Mouse (Mus musculus) brain, embryonic 18.5 days (tissue): ENCODE results near the gene Hs3st6.

Source experiments
- DNase-seq: peaks from one replicate; pipeline ENCODE4 v3.0.0-alpha.2; 2012; ENCODE audit warnings: low read depth, low spot score

The Hs3st6 gene

GRCm38 (mm10) chr17:24766266-24766875 is 13.6 kb downstream of the Hs3st6 start:
- no peak for DNase-seq

DNA sequence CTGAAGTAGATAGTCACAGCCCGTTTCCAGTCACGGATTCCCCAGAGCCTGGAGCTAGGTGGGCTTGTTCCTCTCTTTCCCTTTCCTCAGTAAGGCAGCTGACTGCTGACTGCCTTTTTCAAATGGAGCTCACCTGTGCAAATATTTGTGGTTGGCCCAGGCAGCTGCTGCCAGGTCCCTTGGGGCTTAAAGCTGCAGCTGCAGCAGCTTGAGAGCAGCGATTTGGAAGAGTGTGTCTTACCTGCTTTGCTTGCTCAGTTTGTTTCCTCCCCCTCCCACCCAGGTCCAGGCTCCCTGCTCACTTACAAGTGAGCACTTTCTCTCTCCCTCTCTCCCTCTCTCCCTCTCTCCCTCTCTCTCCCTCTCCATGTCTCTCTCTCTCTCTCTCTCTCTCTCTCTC is 16.4 kb downstream of the Hs3st6 start:
- DNase-seq: no peak

DNA sequence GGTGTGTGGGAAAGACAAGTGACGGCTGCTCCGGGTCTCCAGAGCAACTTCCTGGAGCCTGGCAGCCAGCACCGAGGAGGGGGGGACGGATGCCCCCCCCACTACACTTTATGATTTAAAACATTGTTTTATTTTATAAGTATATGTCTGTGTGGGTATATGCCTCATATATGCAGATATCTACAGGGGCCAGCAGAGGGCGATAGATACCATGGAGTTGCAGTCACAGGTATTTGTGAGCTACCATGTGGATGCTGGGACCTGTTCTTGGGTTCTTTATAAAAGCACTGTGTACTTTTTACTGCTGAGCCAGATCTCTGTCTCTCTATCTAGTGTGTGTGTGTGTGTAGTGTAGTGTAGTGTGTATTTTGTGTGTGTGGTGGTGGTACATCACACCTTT is 20.5 kb downstream of the Hs3st6 start:
- no peak for DNase-seq

GRCm38 (mm10) chr17:24775173-24775572 is 22.4 kb downstream of the Hs3st6 start:
- no peak for DNase-seq

- DNase-seq: no peak
Measured at GRCm38 (mm10) chr17:24777073-24777472, 24.3 kb downstream of the Hs3st6 start.

DNA sequence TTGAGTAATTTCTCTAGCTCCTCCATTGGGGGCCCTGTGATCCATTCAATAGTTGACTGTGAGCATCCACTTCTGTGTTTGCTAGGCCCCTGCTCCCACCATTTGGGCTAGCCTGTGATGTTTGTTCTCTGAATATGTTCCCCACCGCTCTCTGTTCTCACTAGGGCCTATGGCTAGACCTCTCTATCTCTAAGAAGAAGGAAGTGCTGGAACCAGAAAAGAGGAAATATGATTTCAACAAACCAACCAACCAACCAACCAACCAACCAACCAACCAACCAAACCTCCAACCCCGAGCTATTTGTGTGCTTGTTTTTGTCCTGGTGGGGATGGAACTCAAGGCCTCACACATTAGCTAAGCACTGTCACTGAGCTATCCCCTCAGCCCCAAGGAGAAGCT is 28.0 kb downstream of the Hs3st6 start:
- no peak for DNase-seq

DNA sequence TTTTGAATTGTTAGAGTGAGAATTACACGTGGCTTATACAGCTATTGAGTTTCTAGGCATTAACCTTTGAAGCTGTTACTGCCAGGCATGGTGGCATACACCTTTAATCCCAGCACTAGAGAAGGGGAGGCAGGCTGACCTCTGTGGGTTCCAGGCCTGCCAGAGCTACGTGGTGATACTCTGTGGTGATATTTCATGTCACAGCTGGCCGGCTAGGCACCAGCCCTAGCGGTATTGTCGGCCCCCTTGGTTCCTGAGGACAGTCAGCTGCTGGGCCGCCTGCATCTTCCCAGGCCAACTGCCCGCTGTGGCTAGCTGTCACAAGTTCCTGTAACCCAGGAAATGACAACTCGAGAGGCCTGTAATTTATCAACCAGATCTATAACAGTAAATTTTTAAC is 39.4 kb downstream of the Hs3st6 start:
- DNase-seq: no peak

GRCm38 (mm10) chr17:24794791-24795190 is 42.0 kb downstream of the Hs3st6 start:
- no peak for DNase-seq

GRCm38 (mm10) chr17:24796969-24797368 is 44.2 kb downstream of the Hs3st6 start:
- DNase-seq: no peak

DNA sequence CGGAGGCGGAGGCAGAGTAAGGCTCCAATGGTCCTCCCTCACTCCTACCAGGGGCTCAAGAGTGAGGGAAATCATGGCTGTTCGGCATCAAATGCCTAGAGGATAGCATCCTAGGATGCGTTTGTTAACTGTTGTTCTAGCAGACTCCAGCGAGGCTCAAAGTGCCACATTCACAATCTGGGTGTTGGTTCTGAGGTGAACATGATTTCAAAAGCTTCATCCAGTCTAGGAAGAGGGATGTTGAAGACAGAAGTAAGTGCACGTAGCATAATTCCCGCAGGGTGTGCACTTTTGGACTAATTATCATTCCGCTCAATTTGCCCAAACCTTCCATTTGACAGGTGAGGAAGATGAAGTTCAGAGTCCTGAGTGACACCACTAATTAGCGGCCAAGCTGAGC is 45.4 kb downstream of the Hs3st6 start:
- DNase-seq: no peak

DNA sequence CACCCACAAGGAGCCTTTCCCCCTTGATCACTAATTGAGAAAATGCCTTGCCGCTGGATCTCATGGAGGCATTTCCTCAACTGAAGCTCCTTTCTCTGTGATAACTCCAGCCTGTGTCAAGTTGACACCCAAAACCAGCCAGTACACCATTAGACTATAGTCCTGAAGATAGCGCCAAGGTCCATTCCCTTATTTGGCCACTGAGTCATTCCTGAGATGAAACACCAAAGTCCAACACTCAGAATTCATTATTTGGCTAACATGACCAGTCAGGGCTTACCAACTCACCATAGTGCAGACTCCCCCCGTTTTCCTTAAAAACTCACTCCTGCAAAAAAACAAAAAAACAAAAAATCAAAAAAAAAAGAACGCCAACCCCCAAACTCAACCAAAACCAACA is 46.7 kb downstream of the Hs3st6 start:
- no peak for DNase-seq

DNA sequence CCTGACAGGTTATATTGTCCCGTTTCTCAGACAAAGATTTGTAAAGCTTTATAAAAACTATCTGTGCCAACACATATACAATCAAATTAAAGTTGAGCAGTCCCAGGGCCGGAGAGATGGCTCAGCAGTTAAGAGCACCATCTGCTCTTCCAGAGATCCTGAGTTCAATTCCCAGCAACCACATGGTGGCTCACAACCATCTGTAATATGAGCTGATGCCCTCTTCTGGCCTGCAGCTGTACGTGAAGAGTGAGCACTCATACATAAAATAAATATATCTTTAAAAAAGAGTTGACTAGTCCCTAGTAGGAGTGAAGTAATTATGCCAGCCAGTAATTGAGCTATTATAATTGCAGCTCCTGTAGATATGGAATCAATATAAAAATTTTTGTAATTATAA is 47.7 kb downstream of the Hs3st6 start:
- no peak for DNase-seq

DNA sequence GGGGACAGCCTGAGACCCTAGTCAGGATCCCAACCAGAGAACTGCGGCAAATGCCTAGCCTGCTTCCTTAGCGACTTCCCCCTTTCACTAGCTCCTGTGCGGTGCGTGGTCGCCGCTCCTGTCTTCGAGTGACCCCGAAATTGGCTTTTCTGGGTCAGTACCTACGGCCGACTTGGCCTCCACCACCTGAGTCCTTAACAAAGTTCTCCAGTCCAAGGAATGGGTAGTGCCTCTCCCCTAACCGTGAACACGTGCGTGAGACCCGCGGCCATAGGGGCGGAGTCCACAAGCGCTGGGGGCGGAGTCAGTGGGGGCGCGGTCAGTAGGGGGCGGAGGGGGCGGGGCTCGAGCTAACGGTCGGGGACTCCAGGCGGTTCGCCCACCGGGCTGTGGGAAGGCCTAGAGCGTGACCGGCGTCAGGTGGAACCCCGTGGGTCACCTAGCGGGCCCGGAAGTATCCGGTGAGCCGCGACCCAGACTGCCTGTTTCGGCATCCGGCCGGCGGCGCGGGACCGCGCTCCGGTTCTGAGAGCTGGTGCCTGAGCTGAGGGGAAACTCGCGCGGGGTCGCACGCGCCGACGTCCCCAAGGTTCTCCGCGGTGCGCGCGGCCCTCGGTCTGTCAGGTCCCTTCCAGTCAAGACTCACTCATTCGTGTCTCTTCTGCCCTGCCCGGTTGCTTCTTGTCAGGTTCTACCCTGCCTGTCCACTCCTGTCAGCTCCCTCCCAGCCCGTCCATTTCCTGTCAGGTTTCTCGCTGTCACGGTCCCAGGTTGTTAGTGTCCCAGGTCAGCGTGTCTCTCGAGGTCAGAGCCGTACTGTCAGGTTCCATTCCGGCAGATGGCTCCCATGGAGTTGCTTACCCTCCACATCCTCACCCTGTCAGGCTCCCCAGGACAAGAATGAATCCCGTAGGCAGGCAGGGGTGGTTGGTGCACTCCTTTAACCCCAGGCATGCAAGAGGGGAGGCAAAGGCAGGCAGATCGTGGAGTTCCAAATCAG is 51.5 kb downstream of the Hs3st6 start, which contains the start of gene Meiob:
Gene Meiob, plus strand, starts transcription at position 338 of the 1,000 bp plus-strand sequence.
- DNase-seq: no peak
